Mouse (Mus musculus) E14TG2a.4 (cell line): ENCODE measurements around the gene Aqp5.

Experiments
- H3K27me3 ChIP-seq: 2 replicates; pipeline ENCODE4 v1.6.1; 2014; ENCODE audit warnings: low read length, control low read depth; ENCODE audit not compliant: insufficient read depth
- H3K36me3 ChIP-seq: 2 replicates; pipeline ENCODE4 v1.6.1; 2014; ENCODE audit warnings: low read length, control low read depth; ENCODE audit not compliant: insufficient read depth
- H3K4me1 ChIP-seq: replicated peaks from 2 replicates; pipeline ENCODE4 v1.6.1; 2014; ENCODE audit warnings: low read depth, low read length, control low read depth
- H3K4me3 ChIP-seq: replicated peaks from 2 replicates; pipeline ENCODE4 v1.5.1; 2014; ENCODE audit warnings: mild to moderate bottlenecking, low read length
- H3K9me3 ChIP-seq: 2 replicates; pipeline ENCODE4 v1.6.1; 2014; ENCODE audit warnings: low read length, control low read depth
- CTCF ChIP-seq: conservative IDR thresholded peaks from 2 replicates; pipeline ENCODE4 v1.5.1; 2014; ENCODE audit warnings: low read length
- NANOG ChIP-seq: IDR thresholded peaks from 2 replicates; pipeline ENCODE4 v1.6.1; 2014; ENCODE audit warnings: borderline replicate concordance, low read length, mixed read lengths
- POU5F1 ChIP-seq: IDR thresholded peaks from 2 replicates; pipeline ENCODE4 v1.6.1; 2014; ENCODE audit warnings: low read length, borderline replicate concordance

Aqp5 gene

DNA sequence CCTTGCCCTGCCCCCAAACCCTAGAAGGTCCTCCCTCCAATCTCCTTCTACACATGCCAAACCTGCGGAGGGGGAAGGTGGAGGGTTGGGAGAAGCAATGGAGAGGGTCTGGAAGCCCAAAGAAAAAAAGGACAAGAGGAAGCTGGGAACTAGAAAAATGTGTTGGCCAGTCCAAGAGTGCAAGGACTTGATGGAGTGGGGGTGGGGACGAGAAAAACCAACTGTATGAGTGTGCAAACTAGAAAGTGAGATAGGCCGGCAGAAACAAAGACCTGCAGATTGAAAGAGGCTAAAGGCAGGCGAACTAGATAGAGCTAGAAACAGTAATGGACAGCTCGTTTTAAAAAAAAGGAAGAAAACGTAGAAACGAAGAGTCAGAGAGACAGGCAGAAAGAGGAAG is 878 bp upstream of the Aqp5 start:
- Histone ChIP-seq H3K27me3 (peaks cover 97% of the 10 kb centered on the region), H3K36me3 (no peaks in the 10 kb centered on the region), H3K9me3 (no peaks in the 10 kb centered on the region), H3K4me1 (peaks cover 40% of the 10 kb centered on the region), H3K4me3 (no peak overlapping the region)
- TF ChIP-seq POU5F1 (no peak), CTCF (no peak), NANOG (no peak)

- Histone ChIP-seq H3K27me3 (peaks cover 87% of the 10 kb centered on the region), H3K4me3 (no peak overlapping the region), H3K9me3 (no peaks in the 10 kb centered on the region), H3K36me3 (no peaks in the 10 kb centered on the region), H3K4me1 (peaks cover 45% of the 10 kb centered on the region)
- TF ChIP-seq CTCF = no peak
- no peak for TF ChIP-seq NANOG
- TF ChIP-seq POU5F1 = no peak
Measured at GRCm38 (mm10) chr15:99592177-99592576, 1.6 kb downstream of the Aqp5 start.

GRCm38 (mm10) chr15:99592877-99593276 is 2.3 kb downstream of the Aqp5 start:
- peaks cover 52% of the 10 kb centered on the region for H3K4me1 ChIP-seq
- no peak for TF ChIP-seq CTCF
- TF ChIP-seq POU5F1 = no peak
- no peak for TF ChIP-seq NANOG
- no peaks in the 10 kb centered on the region for H3K36me3 ChIP-seq
- no peaks in the 10 kb centered on the region for H3K9me3 ChIP-seq
- no peak overlapping the region for H3K4me3 ChIP-seq
- peaks cover 87% of the 10 kb centered on the region for H3K27me3 ChIP-seq

DNA sequence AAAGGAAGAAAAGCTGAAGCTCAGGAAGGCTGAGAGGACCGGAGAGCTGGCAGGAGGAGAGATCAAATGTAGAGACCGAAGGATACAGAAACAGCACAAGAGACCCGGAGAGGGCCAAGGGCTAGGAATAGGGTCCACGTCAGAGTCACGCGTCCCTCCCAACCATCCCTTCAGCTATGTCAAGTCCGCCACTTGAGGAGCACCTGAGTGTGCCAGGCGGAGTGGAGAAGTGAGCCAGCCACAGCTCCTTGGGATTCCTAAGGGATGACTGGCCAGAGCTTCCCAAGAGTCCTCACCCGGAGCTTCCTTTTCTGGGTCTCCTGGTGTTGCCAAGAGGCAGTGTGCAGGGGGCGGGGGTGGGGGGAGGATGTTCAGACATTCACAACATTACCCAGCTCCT is 4.4 kb downstream of the Aqp5 start:
- Histone ChIP-seq H3K36me3 (no peaks in the 10 kb centered on the region), H3K9me3 (no peaks in the 10 kb centered on the region), H3K4me1 (peaks cover 42% of the 10 kb centered on the region), H3K27me3 (peaks cover 78% of the 10 kb centered on the region), H3K4me3 (peak overlapping the region; percentile 37; the same call in 1 of the 2 replicates)
- TF ChIP-seq NANOG = no peak
- no peak for TF ChIP-seq CTCF
- TF ChIP-seq POU5F1 = no peak

- H3K27me3 ChIP-seq = peaks cover 80% of the 10 kb centered on the region
- no peaks in the 10 kb centered on the region for H3K9me3 ChIP-seq
- H3K4me3 ChIP-seq = peak overlapping the region; percentile 17; the same call in 1 of the 2 replicates
- H3K4me1 ChIP-seq = peaks cover 44% of the 10 kb centered on the region
- H3K36me3 ChIP-seq = no peaks in the 10 kb centered on the region
- TF ChIP-seq NANOG (no peak), CTCF (peak; percentile 94)
Measured at GRCm38 (mm10) chr15:99596056-99596687, 5.6 kb downstream of the Aqp5 start.

DNA sequence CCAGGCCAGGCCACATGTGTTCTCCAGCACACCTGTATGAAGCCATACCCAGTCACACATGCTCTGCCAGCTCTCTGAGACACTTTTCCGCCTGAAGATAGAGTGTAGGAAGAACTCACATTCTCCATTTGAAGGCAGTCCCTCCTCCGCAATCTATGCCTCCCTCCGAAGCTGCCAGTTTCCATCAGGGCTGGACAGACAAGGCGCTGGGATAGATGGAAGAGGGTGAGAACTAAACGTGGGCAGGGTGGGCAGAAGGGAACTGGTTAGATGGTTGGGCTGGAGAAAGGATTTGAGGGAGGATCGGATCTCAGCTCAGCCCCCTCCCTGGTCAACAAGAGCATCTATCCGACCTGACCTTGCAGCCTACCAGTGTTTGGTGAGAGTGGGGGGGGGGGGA is 6.3 kb downstream of the Aqp5 start:
- H3K9me3 ChIP-seq = no peaks in the 10 kb centered on the region
- no peaks in the 10 kb centered on the region for H3K36me3 ChIP-seq
- peaks cover 80% of the 10 kb centered on the region for H3K27me3 ChIP-seq
- H3K4me1 ChIP-seq = peaks cover 47% of the 10 kb centered on the region
- no peak overlapping the region for H3K4me3 ChIP-seq
- no peak for TF ChIP-seq POU5F1
- TF ChIP-seq CTCF = no peak
- no peak for TF ChIP-seq NANOG

GRCm38 (mm10) chr15:99597596-99597995 is 7.0 kb downstream of the Aqp5 start:
- no peaks in the 10 kb centered on the region for H3K9me3 ChIP-seq
- TF ChIP-seq POU5F1 (no peak), CTCF (no peak), NANOG (no peak)
- H3K4me1 ChIP-seq = peaks cover 54% of the 10 kb centered on the region
- H3K4me3 ChIP-seq = no peak overlapping the region
- no peaks in the 10 kb centered on the region for H3K36me3 ChIP-seq
- H3K27me3 ChIP-seq = peaks cover 78% of the 10 kb centered on the region

DNA sequence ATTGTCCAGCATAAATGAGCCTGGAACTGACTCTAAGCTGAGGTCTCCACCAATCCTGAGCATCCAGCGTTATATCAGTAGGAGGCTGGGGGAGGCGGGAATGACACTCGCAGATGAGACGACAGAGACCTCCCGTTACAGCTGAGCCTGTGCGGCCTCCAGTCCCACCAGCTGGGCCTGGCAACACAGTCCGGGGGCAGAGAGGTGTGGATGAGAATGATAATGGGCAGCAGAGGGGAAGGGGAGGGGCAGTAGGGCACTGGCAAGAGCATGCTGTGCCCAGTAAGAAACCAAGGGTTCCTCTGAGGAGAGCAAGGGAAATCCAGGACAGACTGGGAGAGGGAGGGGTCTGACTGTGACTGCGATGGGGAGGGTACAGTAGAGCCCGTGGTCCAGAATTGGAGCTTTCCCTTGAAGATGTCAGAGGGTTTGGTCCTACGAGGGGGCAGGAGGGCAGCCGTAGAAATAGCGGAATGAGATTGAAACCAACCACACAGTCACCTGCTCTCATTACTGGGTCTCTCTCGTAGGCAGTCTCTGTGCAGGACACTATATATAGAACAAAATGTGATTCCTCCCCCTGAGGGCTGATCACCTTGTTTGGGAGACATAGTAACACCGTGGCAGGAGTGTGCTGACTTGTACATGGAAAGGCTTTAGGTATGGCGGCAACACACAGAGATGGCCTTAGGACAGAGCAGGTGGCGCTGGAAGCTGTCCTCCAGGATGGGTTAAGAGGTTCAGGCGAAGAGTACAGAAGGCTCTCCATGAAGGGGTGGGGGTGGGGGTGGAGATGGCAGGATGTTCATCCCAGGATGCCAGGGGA is 8.9 kb downstream of the Aqp5 start:
- Histone ChIP-seq H3K27me3 (peaks cover 77% of the 10 kb centered on the region), H3K4me1 (peaks cover 57% of the 10 kb centered on the region), H3K9me3 (no peaks in the 10 kb centered on the region), H3K4me3 (no peak overlapping the region), H3K36me3 (no peaks in the 10 kb centered on the region)
- TF ChIP-seq CTCF (no peak), NANOG (no peak), POU5F1 (no peak)
